Mouse (Mus musculus) kidney, adult 2 months (tissue): ENCODE measurements at regions not wholly inside any gene's neighbourhood (a gene's known extent, or its start where the extent isn't known, plus 50 kb on each side); places are given as distances from the start of the nearest gene placed in this dataset.

Source experiments
- CTCF ChIP-seq: fragments of 200-500 bp; conservative IDR thresholded peaks from 2 replicates; pipeline ENCODE4 v1.5.1; 2011; ENCODE audit warnings: low read depth, mild to moderate bottlenecking, control low read depth, low read length, moderate library complexity, mixed read lengths; ENCODE audit not compliant: insufficient read depth, insufficient read length
- POLR2A ChIP-seq: fragments of 200-500 bp; IDR thresholded peaks from one replicate; pipeline ENCODE4 v1.6.1; 2011; ENCODE audit warnings: low read depth, low read length, control low read depth

DNA sequence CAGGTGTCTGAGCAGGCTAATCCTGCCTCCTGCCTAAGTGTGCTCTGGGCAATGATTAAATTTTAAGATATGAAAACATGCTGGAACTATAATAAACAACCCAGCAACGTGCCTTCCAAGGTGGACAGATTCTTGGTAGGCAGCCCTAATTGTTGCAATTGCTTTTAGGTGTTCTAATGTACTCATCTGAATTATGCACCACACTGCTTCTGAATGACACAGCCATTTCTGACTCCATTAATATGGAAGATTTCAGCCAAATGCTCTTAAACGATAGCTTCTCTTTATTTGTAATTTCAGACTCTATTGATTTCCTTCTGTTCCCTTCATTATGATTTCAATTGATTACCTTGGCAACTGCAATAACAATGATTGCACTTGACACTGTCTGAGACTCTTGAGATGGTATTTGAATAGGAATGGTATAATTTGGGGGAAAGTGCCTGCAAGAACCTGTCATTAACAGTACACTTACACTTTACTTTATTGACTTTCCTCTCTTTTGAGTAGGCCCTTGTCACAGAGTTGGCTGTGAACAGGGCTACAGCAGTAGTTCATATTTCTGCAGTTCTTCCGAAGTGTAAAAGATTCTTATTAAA lies 422.8 kb upstream of the Dmac1 start:
- TF ChIP-seq CTCF (no peak), POLR2A (no peak)
